In genomic region chr1:167636948-167637347, GRCm38 (mm10) we compare ENCODE assay signal across 8 mouse cellular contexts. TPM values are rescaled to one million over a fixed set of nuclear protein-coding genes. Genes with fewer than 3 reads are reported as not detected.
DNase-seq lines count a peak whose midpoint lies in the region; ATAC-seq and TF ChIP-seq lines count a peak whose summit lies in the region.

No protein-coding gene starts in this region.

- H3K79me3 ChIP-seq in C2C12 (ENCODE audit: low read depth) = no peaks in the 10 kb centered on the region

- 3% methylated on average over 3 of the region's 3 CpGs for WGBS in liver, embryonic 14.5 days (ENCODE audit: insufficient replicate concordance)
- 24% methylated on average over 3 of the region's 3 CpGs for WGBS in neural tube, embryonic 14.5 days

- DNase-seq in adrenal gland, adult 8-10 months = peak; percentile 34
- DNase-seq in embryo, embryonic 10.5 days (ENCODE audit: low spot score) = peak; percentile 90
- peak; percentile 62 for DNase-seq in kidney, postnatal 10 days
- peak; percentile 20 to 40 (median 23) for DNase-seq in liver, embryonic 14.5 days (ENCODE audit: low read depth in 3 of 3, low spot score in 3 of 3)
- peak; percentile 45 for DNase-seq in thymus, postnatal 14 days

- H3K4me3 ChIP-seq in C2C12 (ENCODE audit: insufficient read depth, poor library complexity, severe bottlenecking) = no peak overlapping the region
- no peak overlapping the region for H3K4me3 ChIP-seq in liver, embryonic 14.5 days (ENCODE audit: insufficient read depth in 1 of 2, low read depth in 2 of 2, low read length in 2 of 2)
- no peak overlapping the region for H3K4me3 ChIP-seq in neural tube, embryonic 14.5 days (ENCODE audit: low read depth, low read length)

- no peaks in the 10 kb centered on the region for H3K36me3 ChIP-seq in C2C12 (ENCODE audit: control insufficient read depth, insufficient read depth)
- H3K36me3 ChIP-seq in liver, embryonic 14.5 days (replicated peaks; ENCODE audit: control insufficient read depth, insufficient read depth, low read depth) = no peaks in the 10 kb centered on the region
- H3K36me3 ChIP-seq in neural tube, embryonic 14.5 days (ENCODE audit: control insufficient read depth, insufficient read depth, low read length) = no peaks in the 10 kb centered on the region

- H3K9ac ChIP-seq in liver, embryonic 14.5 days (replicated peaks) = no peak overlapping the region
- no peak overlapping the region for H3K9ac ChIP-seq in neural tube, embryonic 14.5 days (replicated peaks; ENCODE audit: low read depth, low read length)

- ATAC-seq in granulocyte monocyte progenitor cell, adult 5-6 weeks (replicated peaks; ENCODE audit: poor library complexity, severe bottlenecking) = peak; percentile 80
- no peak for ATAC-seq in liver, embryonic 14.5 days (ENCODE audit: insufficient read depth)
- ATAC-seq in neural tube, embryonic 14.5 days (ENCODE audit: low read depth) = peak; percentile 76

- no peaks in the 10 kb centered on the region for H3K79me2 ChIP-seq in C2C12 (ENCODE audit: control insufficient read depth, insufficient read depth)

- no peak for TF ChIP-seq EP300 in liver, embryonic 14.5 days (IDR thresholded peaks at IDR 0.05; ENCODE audit: low read depth)

- no peak overlapping the region for H3K27ac ChIP-seq in liver, embryonic 14.5 days
- no peak overlapping the region for H3K27ac ChIP-seq in neural tube, embryonic 14.5 days (ENCODE audit: low read depth, low read length)

- H3K9me3 ChIP-seq in liver, embryonic 14.5 days (ENCODE audit: control insufficient read depth, low read length) = no peaks in the 10 kb centered on the region
- no peaks in the 10 kb centered on the region; the same call in 1 of the 2 replicates for H3K9me3 ChIP-seq in neural tube, embryonic 14.5 days (ENCODE audit: control insufficient read depth, low read length)

- peak; percentile 69 for TF ChIP-seq CTCF in C2C12 (IDR thresholded peaks at IDR 0.05; ENCODE audit: control insufficient read depth, insufficient read depth, insufficient read length)
- peak; percentile 95 for TF ChIP-seq CTCF in liver, embryonic 14.5 days (IDR thresholded peaks at IDR 0.05; ENCODE audit: low read depth)

- H3K4me1 ChIP-seq in liver, embryonic 14.5 days (replicated peaks; ENCODE audit: control insufficient read depth in 2 of 2, insufficient read depth in 2 of 2, low read length in 1 of 2) = no peaks in the 10 kb centered on the region; a peak in 1 of 4 replicates
- H3K4me1 ChIP-seq in neural tube, embryonic 14.5 days (ENCODE audit: control insufficient read depth, insufficient read depth, low read length) = no peaks in the 10 kb centered on the region

- H3K27me3 ChIP-seq in C2C12 (ENCODE audit: control insufficient read depth, insufficient read depth, insufficient read length) = peaks cover 29% of the 10 kb centered on the region
- no peaks in the 10 kb centered on the region for H3K27me3 ChIP-seq in liver, embryonic 14.5 days (ENCODE audit: control insufficient read depth, insufficient read depth, low read length)
- no peaks in the 10 kb centered on the region for H3K27me3 ChIP-seq in neural tube, embryonic 14.5 days (ENCODE audit: control insufficient read depth, insufficient read depth, low read length)

- no peak overlapping the region for H3ac ChIP-seq in C2C12 (ENCODE audit: control insufficient read depth, insufficient read length, low read depth)

- H3K4me2 ChIP-seq in liver, embryonic 14.5 days (ENCODE audit: low read depth) = no peak overlapping the region
- H3K4me2 ChIP-seq in neural tube, embryonic 14.5 days (ENCODE audit: low read depth, low read length) = no peak overlapping the region

TF ChIP-seq in C2C12, 6 proteins besides CTCF, POLR2A, EP300 and RAD21:
- TF ChIP-seq CEBPB (IDR thresholded peaks at IDR 0.05; ENCODE audit: low read depth) (no peak), MYOG (IDR thresholded peaks at IDR 0.05; ENCODE audit: control insufficient read depth, extremely low read depth, insufficient read length) (no peak), USF1 (IDR thresholded peaks at IDR 0.05; ENCODE audit: low read depth) (no peak), FOSL1 (IDR thresholded peaks at IDR 0.05; ENCODE audit: insufficient read depth, low read length, poor library complexity, severe bottlenecking) (no peak), MAX (IDR thresholded peaks at IDR 0.05) (no peak), MYOD1 (IDR thresholded peaks at IDR 0.05; ENCODE audit: control insufficient read depth, insufficient read length, low read depth) (no peak)

RNA-seq across cellular contexts. Expression of gene Rxrg, which starts 38.8 kb away (rescaled TPM):
- polyA plus RNA-seq in C2C12 (2012; fragmentation: generic; extraction: Trizol) = not detected
- total RNA-seq in adrenal gland, adult 8-10 months (2022) = 1 to 10 TPM; 1.2 to 3.3 (median 3.0) TPM
- total RNA-seq in granulocyte monocyte progenitor cell, adult 5-6 weeks (2014; fragmentation: Nextera tagmentation) = not detected in 2 replicates
- total RNA-seq in granulocyte monocyte progenitor cell, adult 5-6 weeks (2017) = not detected in 2 replicates
- polyA plus RNA-seq in liver, embryonic 14.5 days (2012; rRNA removed) = 0.03 and 0.05 TPM in 2 replicates
- polyA plus RNA-seq in liver, embryonic 14.5 days (2014; fragmentation: Nextera tagmentation; extraction: Ambion mirVana) = not detected in 2 replicates
- polyA plus RNA-seq in neural tube, embryonic 14.5 days (2014; fragmentation: Nextera tagmentation; extraction: Ambion mirVana) = 17.2 and 26.4 TPM in 2 replicates

RNA-seq across cellular contexts. Expression of gene Lmx1a, which starts 52.1 kb away (rescaled TPM):
- 0.04 TPM for polyA plus RNA-seq in C2C12 (2012; fragmentation: generic; extraction: Trizol)
- under 1 TPM in 1 of 4 experiments, not detected in 3; 0.07 TPM for total RNA-seq in adrenal gland, adult 8-10 months (2022)
- total RNA-seq in granulocyte monocyte progenitor cell, adult 5-6 weeks (2014; fragmentation: Nextera tagmentation) = not detected in 2 replicates
- not detected in 2 replicates for total RNA-seq in granulocyte monocyte progenitor cell, adult 5-6 weeks (2017)
- polyA plus RNA-seq in liver, embryonic 14.5 days (2012; rRNA removed) = 0.06 and 0.08 TPM in 2 replicates
- polyA plus RNA-seq in liver, embryonic 14.5 days (2014; fragmentation: Nextera tagmentation; extraction: Ambion mirVana) = 0.08 and 0.11 TPM in 2 replicates
- 0.25 and 0.55 TPM in 2 replicates for polyA plus RNA-seq in neural tube, embryonic 14.5 days (2014; fragmentation: Nextera tagmentation; extraction: Ambion mirVana)

Comparison
In these comparisons a context has a peak if more than half of its experiments do, and no peak if none do; other contexts are left out.
1. DNase-seq: peak in every context shown above with its lines; median percentile 90 in embryo, embryonic 10.5 days; 62 in kidney, postnatal 10 days; 45 in thymus, postnatal 14 days; 34 in adrenal gland, adult 8-10 months; 23 in liver, embryonic 14.5 days.
2. RNA of gene Rxrg, which starts 38.8 kb away (polyA plus RNA-seq): 17.2 to 26.4 TPM in neural tube, embryonic 14.5 days; 0.03 to 0.05 TPM in liver, embryonic 14.5 days and not detected in C2C12 (single experiment); every median in the first group is over 10 times any median in the second.